Mouse (Mus musculus) ES-E14 (cell line): ENCODE results near the gene Pnkd. TPM values are rescaled to one million over a fixed set of nuclear protein-coding genes. Genes with fewer than 3 reads are reported as not detected.
"Not testable (repeated sequence)": the region's sequence is repeated elsewhere in the genome, so short reads cannot be mapped to it uniquely, and the experiment has no call there.

Source experiments
- DNase-seq: peaks from one replicate; pipeline ENCODE4 v3.0.0-alpha.2; 2013; ENCODE audit warnings: low read depth, low spot score
- H3K27ac ChIP-seq: 2 replicates; pipeline ENCODE4 v1.5.1; 2012; ENCODE audit warnings: low read depth, mild to moderate bottlenecking, low read length, moderate library complexity, mixed read lengths; ENCODE audit not compliant: poor library complexity, insufficient read depth, severe bottlenecking
- H3K36me3 ChIP-seq: 2 replicates; pipeline ENCODE4 v1.6.1; 2012; ENCODE audit warnings: mild to moderate bottlenecking, low read length, moderate library complexity, mixed read lengths; ENCODE audit not compliant: control insufficient read depth, poor library complexity, insufficient read depth, severe bottlenecking
- H3K4me1 ChIP-seq, 2 experiments: fragments of 150-350 bp in 1 of 2; sonication (generic) in 1 of 2; 2 replicates each; pipeline ENCODE4 v1.6.1; 2012; ENCODE audit warnings: low read length in 2 of 2, mild to moderate bottlenecking in 1 of 2, mixed read lengths in 1 of 2; ENCODE audit not compliant: control insufficient read depth in 2 of 2, insufficient read depth in 2 of 2, poor library complexity in 1 of 2
- H3K4me3 ChIP-seq, 2 experiments: fragments of 150-350 bp in 1 of 2; sonication (generic) in 1 of 2; 2 replicates each; pipeline ENCODE4 v1.5.1; 2012; ENCODE audit warnings: low read length in 2 of 2, low read depth in 1 of 2, mild to moderate bottlenecking in 1 of 2, mixed read lengths in 1 of 2; ENCODE audit not compliant: insufficient read depth in 1 of 2, poor library complexity in 1 of 2, severe bottlenecking in 1 of 2
- H3K9ac ChIP-seq: 2 replicates; pipeline ENCODE4 v1.6.1; 2012; ENCODE audit warnings: low read depth, mild to moderate bottlenecking, low read length, mixed read lengths; ENCODE audit not compliant: poor library complexity, insufficient read depth, severe bottlenecking
- H3K9me3 ChIP-seq: fragments of 150-350 bp; sonication (generic); 2 replicates; pipeline ENCODE4 v1.6.1; 2012; ENCODE audit warnings: low read depth, mild to moderate bottlenecking, low read length; ENCODE audit not compliant: control insufficient read depth, insufficient read depth
- CHD2 ChIP-seq: IDR thresholded peaks from 2 replicates; pipeline ENCODE4 v1.6.1; 2014; ENCODE audit warnings: mild to moderate bottlenecking, low read depth, low read length, inconsistent platforms
- HCFC1 ChIP-seq: IDR thresholded peaks from 2 replicates; pipeline ENCODE4 v1.6.1; 2012; ENCODE audit warnings: low read length, inconsistent platforms, borderline replicate concordance; ENCODE audit not compliant: insufficient read depth
- MAFK ChIP-seq: IDR thresholded peaks from 2 replicates; pipeline ENCODE4 v1.6.1; 2014; ENCODE audit warnings: mild to moderate bottlenecking, low read depth, low read length, inconsistent platforms; ENCODE audit not compliant: insufficient read depth
- ZC3H11A ChIP-seq: IDR thresholded peaks from 2 replicates; pipeline ENCODE4 v1.6.1; 2012; ENCODE audit warnings: low read depth, mild to moderate bottlenecking, inconsistent platforms, low read length, borderline replicate concordance
- ZNF384 ChIP-seq: IDR thresholded peaks from 2 replicates; pipeline ENCODE4 v1.6.1; 2012; ENCODE audit warnings: low read depth, low read length, inconsistent platforms
- in situ Hi-C, 2 experiments: fragments of 600-800 bp; cut with MboI; formaldehyde crosslinking; loops; one replicate each; pipeline ENCODE4 v1.15.1; 2025; ENCODE audit warnings: low sequenced_read_pairs in 2 of 2, inconsistent platforms in 1 of 2; ENCODE audit not compliant: unreplicated experiment in 2 of 2
- total RNA-seq: library from RNA; depleted of rRNA; stranded (reverse); fragments of 300-350 nt; gene quantifications from 2 replicates; pipeline ENCODE4 v1.2.3, GENCODE M21; 2012

Gene Pnkd
- total RNA-seq, 1 experiment = 63.9 TPM

GRCm38 (mm10) chr1:74338626-74339025 is 53.9 kb downstream of the Pnkd start:
- peaks cover 4 to 10% of the 10 kb centered on the region in 2 experiments; a peak in 3 of 4 replicates for H3K4me1 ChIP-seq
- H3K4me3 ChIP-seq = no peak overlapping the region
- DNase-seq = no peak
- H3K27ac ChIP-seq = no peak overlapping the region
- TF ChIP-seq ZC3H11A = no peak
- no peak for TF ChIP-seq HCFC1
- TF ChIP-seq ZNF384 = no peak
- TF ChIP-seq CHD2 = no peak
- no peak for TF ChIP-seq MAFK
- in situ Hi-C loops = no loop called here
- H3K9ac ChIP-seq = no peak overlapping the region
- no peaks in the 10 kb centered on the region; the same call in 1 of the 2 replicates for H3K36me3 ChIP-seq
- H3K9me3 ChIP-seq = no peaks in the 10 kb centered on the region

GRCm38 (mm10) chr1:74339917-74340316 is 55.2 kb downstream of the Pnkd start:
- peaks cover 6 to 12% of the 10 kb centered on the region in 2 experiments for H3K4me1 ChIP-seq
- no peak for TF ChIP-seq MAFK
- TF ChIP-seq ZC3H11A = no peak
- no peak for TF ChIP-seq ZNF384
- no peak for TF ChIP-seq HCFC1
- no peak for TF ChIP-seq CHD2

GRCm38 (mm10) chr1:74340361-74340764 is 55.6 kb downstream of the Pnkd start:
- DNase-seq = no peak
- Histone ChIP-seq H3K9ac (no peak overlapping the region), H3K9me3 (no peaks in the 10 kb centered on the region), H3K36me3 (no peaks in the 10 kb centered on the region; the same call in 1 of the 2 replicates), H3K4me1 (peaks cover 6 to 12% of the 10 kb centered on the region in 2 experiments), H3K27ac (no peak overlapping the region), H3K4me3 (no peak overlapping the region)
- in situ Hi-C loops = no loop called here
- no peak for TF ChIP-seq ZNF384
- no peak for TF ChIP-seq MAFK
- no peak for TF ChIP-seq ZC3H11A
- TF ChIP-seq CHD2 = no peak
- TF ChIP-seq HCFC1 = no peak

More at GRCm38 (mm10) chr1:74339917-74340316, 55.2 kb downstream of the Pnkd start:
- Histone ChIP-seq H3K9ac (no peak overlapping the region), H3K36me3 (no peaks in the 10 kb centered on the region; the same call in 1 of the 2 replicates), H3K9me3 (no peaks in the 10 kb centered on the region), H3K4me3 (no peak overlapping the region), H3K27ac (no peak overlapping the region)
- DNase-seq = no peak
- in situ Hi-C loops = no loop called here

GRCm38 (mm10) chr1:74340992-74341391 is 56.3 kb downstream of the Pnkd start:
- H3K27ac ChIP-seq, in situ Hi-C loops, DNase-seq, H3K36me3 ChIP-seq, H3K9ac ChIP-seq, H3K4me3 ChIP-seq, H3K9me3 ChIP-seq: not testable (repeated sequence)
- H3K4me1 ChIP-seq = peaks cover 6 to 12% of the 10 kb centered on the region in 2 experiments

GRCm38 (mm10) chr1:74341898-74342297 is 57.2 kb downstream of the Pnkd start:
- DNase-seq = no peak
- H3K4me1 ChIP-seq = peaks cover 6 to 12% of the 10 kb centered on the region in 2 experiments
- in situ Hi-C loops = no loop called here
- H3K9ac ChIP-seq = no peak overlapping the region
- no peak for TF ChIP-seq HCFC1
- no peak for TF ChIP-seq ZC3H11A
- TF ChIP-seq ZNF384 = no peak
- no peak overlapping the region for H3K27ac ChIP-seq
- H3K36me3 ChIP-seq = no peaks in the 10 kb centered on the region; the same call in 1 of the 2 replicates
- no peaks in the 10 kb centered on the region for H3K9me3 ChIP-seq
- no peak overlapping the region for H3K4me3 ChIP-seq
